Mouse (Mus musculus): ENCODE results near the gene Alkbh6.

The Alkbh6 gene

GRCm38 (mm10) chr7:30295103-30295502, 13.4 kb upstream of the Alkbh6 start:
- DNase-seq (ENCODE audit: low read depth, low spot score): no peak

GRCm38 (mm10) chr7:30296816-30297215, 11.7 kb upstream of the Alkbh6 start:
- DNase-seq (ENCODE audit: low read depth, low spot score): no peak

GRCm38 (mm10) chr7:30297266-30297665, 11.3 kb upstream of the Alkbh6 start:
- DNase-seq (ENCODE audit: low read depth, low spot score): no peak

- DNase-seq (ENCODE audit: low read depth, low spot score): no peak
These were observed 7.6 kb upstream of the Alkbh6 start for GRCm38 (mm10) chr7:30300914-30301313.

GRCm38 (mm10) chr7:30306083-30306779, 2.3 kb upstream of the Alkbh6 start:
- no peak for DNase-seq (ENCODE audit: low read depth, low spot score)

- no peak for DNase-seq (ENCODE audit: low read depth, low spot score)
These were observed 1.0 kb downstream of the Alkbh6 start for GRCm38 (mm10) chr7:30309395-30310129.

- DNase-seq (ENCODE audit: low read depth, low spot score): no peak
These were observed 1.6 kb downstream of the Alkbh6 start for GRCm38 (mm10) chr7:30310136-30310535.

- no peak for DNase-seq (ENCODE audit: low read depth, low spot score)
These were observed 5.3 kb downstream of the Alkbh6 start for GRCm38 (mm10) chr7:30313666-30314320.

- DNase-seq (ENCODE audit: low read depth, low spot score): no peak
These were observed 6.2 kb downstream of the Alkbh6 start, which contains the start of gene Syne4 for GRCm38 (mm10) chr7:30314721-30315155. Syne4 (plus strand) TSS chr7:30314807.

GRCm38 (mm10) chr7:30315559-30316529, 7.3 kb downstream of the Alkbh6 start:
- no peak for DNase-seq (ENCODE audit: low read depth, low spot score)

GRCm38 (mm10) chr7:30318142-30318541, 9.6 kb downstream of the Alkbh6 start:
- DNase-seq (ENCODE audit: low read depth, low spot score): no peak

- no peak for DNase-seq (ENCODE audit: low read depth, low spot score)
These were observed 12.4 kb downstream of the Alkbh6 start for GRCm38 (mm10) chr7:30320946-30321345.

GRCm38 (mm10) chr7:30321539-30322284, 13.2 kb downstream of the Alkbh6 start, which contains the start of gene E130208F15Rik:
E130208F15Rik (plus strand) TSS chr7:30321740.
- no peak for DNase-seq (ENCODE audit: low read depth, low spot score)

GRCm38 (mm10) chr7:30322285-30322667, 13.8 kb downstream of the Alkbh6 start:
- DNase-seq (ENCODE audit: low read depth, low spot score): peak; percentile 88

GRCm38 (mm10) chr7:30322865-30323264, 14.3 kb downstream of the Alkbh6 start:
- DNase-seq (ENCODE audit: low read depth, low spot score): no peak

- DNase-seq (ENCODE audit: low read depth, low spot score): no peak
These were observed 15.3 kb downstream of the Alkbh6 start, which contains the start of gene Sdhaf1 for GRCm38 (mm10) chr7:30323795-30324194. Sdhaf1 (minus strand) TSS chr7:30323895.

GRCm38 (mm10) chr7:30324300-30324944, 15.9 kb downstream of the Alkbh6 start:
- DNase-seq (ENCODE audit: low read depth, low spot score): no peak

- DNase-seq (ENCODE audit: low read depth, low spot score): no peak
These were observed 16.8 kb downstream of the Alkbh6 start for GRCm38 (mm10) chr7:30325364-30325763.

GRCm38 (mm10) chr7:30326427-30326826, 17.9 kb downstream of the Alkbh6 start:
- no peak for DNase-seq (ENCODE audit: low read depth, low spot score)

GRCm38 (mm10) chr7:30327140-30327539, 18.6 kb downstream of the Alkbh6 start:
- no peak for DNase-seq (ENCODE audit: low read depth, low spot score)
